Mouse (Mus musculus) thymus, postnatal 25 days (tissue): ENCODE measurements at regions not wholly inside any gene's neighbourhood (a gene's known extent, or its start where the extent isn't known, plus 50 kb on each side); places are given as distances from the start of the nearest gene placed in this dataset.

ENCODE experiments used
- DNase-seq: peaks from one replicate; pipeline ENCODE4 v3.0.0; 2022

GRCm38 (mm10) chr9:61047289-61047688 lies 252.9 kb downstream of the Uaca start:
- no peak for DNase-seq

GRCm38 (mm10) chr9:61048576-61048975 lies 254.2 kb downstream of the Uaca start:
- DNase-seq, result no peak

- DNase-seq, result peak; percentile 71
These were observed 258.3 kb downstream of the Uaca start for GRCm38 (mm10) chr9:61052621-61053020.

- peak; percentile 90 for DNase-seq
These were observed 260.1 kb downstream of the Uaca start for GRCm38 (mm10) chr9:61054427-61054826.

- DNase-seq, result no peak
These were observed 261.1 kb downstream of the Uaca start for GRCm38 (mm10) chr9:61055392-61055791.

GRCm38 (mm10) chr9:61055928-61056730 lies 261.8 kb downstream of the Uaca start:
- peak; percentile 57 for DNase-seq

GRCm38 (mm10) chr9:61056731-61057270 lies 262.5 kb downstream of the Uaca start:
- DNase-seq, result peak; percentile 80

GRCm38 (mm10) chr9:61059225-61059624 lies 264.9 kb downstream of the Uaca start:
- no peak for DNase-seq

GRCm38 (mm10) chr9:61060958-61061357 lies 266.6 kb downstream of the Uaca start:
- no peak for DNase-seq

GRCm38 (mm10) chr9:61064714-61065305 lies 270.5 kb downstream of the Uaca start:
- no peak for DNase-seq

GRCm38 (mm10) chr9:61069553-61070314 lies 275.4 kb downstream of the Uaca start:
- no peak for DNase-seq

- DNase-seq, result no peak
These were observed 276.0 kb downstream of the Uaca start for GRCm38 (mm10) chr9:61070315-61070707.

- DNase-seq, result no peak
These were observed 276.5 kb downstream of the Uaca start for GRCm38 (mm10) chr9:61070861-61071260.

GRCm38 (mm10) chr9:61073482-61073881 lies 279.1 kb downstream of the Uaca start:
- DNase-seq, result no peak

- peak; percentile 52 for DNase-seq
These were observed 280.7 kb downstream of the Uaca start for GRCm38 (mm10) chr9:61075071-61075470.

GRCm38 (mm10) chr9:61077181-61077580 lies 282.8 kb downstream of the Uaca start:
- DNase-seq, result peak; percentile 36

- DNase-seq, result no peak
These were observed 283.5 kb downstream of the Uaca start for GRCm38 (mm10) chr9:61077807-61078206.

GRCm38 (mm10) chr9:61081474-61082021 lies 287.2 kb downstream of the Uaca start:
- no peak for DNase-seq

GRCm38 (mm10) chr9:61084655-61085230 lies 287.4 kb upstream of the Tle3 start:
- DNase-seq, result peak; percentile 70

- no peak for DNase-seq
These were observed 285.1 kb upstream of the Tle3 start for GRCm38 (mm10) chr9:61087035-61087434.

- no peak for DNase-seq
These were observed 283.0 kb upstream of the Tle3 start for GRCm38 (mm10) chr9:61089066-61089686.

- DNase-seq, result no peak
These were observed 281.1 kb upstream of the Tle3 start for GRCm38 (mm10) chr9:61091036-61091435.
